Mouse (Mus musculus) mesoderm, embryonic 11.5 days (tissue): ENCODE data around the gene Gm28051.
A peak's percentile ranks its signal among the peaks of the same experiment; 100 is the strongest.

Source experiments
- DNase-seq: peaks from one replicate; pipeline ENCODE4 v3.0.0-alpha.2; 2012; ENCODE audit warnings: low read depth, low spot score

Gm28051 gene

GRCm38 (mm10) chr12:102743036-102743588 lies 14.5 kb downstream of the Gm28051 start:
- DNase-seq = no peak

- no peak for DNase-seq
Observed at GRCm38 (mm10) chr12:102742056-102742455, 15.5 kb downstream of the Gm28051 start.

- DNase-seq = no peak
Observed at GRCm38 (mm10) chr12:102740285-102740684, 17.3 kb downstream of the Gm28051 start.

- no peak for DNase-seq
Observed at GRCm38 (mm10) chr12:102739096-102739495, 18.5 kb downstream of the Gm28051 start.

GRCm38 (mm10) chr12:102733381-102733780 lies 24.2 kb downstream of the Gm28051 start:
- peak; percentile 79 for DNase-seq

- DNase-seq = peak; percentile 69
Observed at GRCm38 (mm10) chr12:102730798-102731619, 26.6 kb downstream of the Gm28051 start.

GRCm38 (mm10) chr12:102729855-102730797 lies 27.4 kb downstream of the Gm28051 start:
- peak; percentile 94 for DNase-seq

GRCm38 (mm10) chr12:102725761-102726175 lies 31.8 kb downstream of the Gm28051 start:
- DNase-seq = no peak

- DNase-seq = no peak
Observed at GRCm38 (mm10) chr12:102725146-102725545, 32.4 kb downstream of the Gm28051 start.

- no peak for DNase-seq
Observed at GRCm38 (mm10) chr12:102723861-102724260, 33.7 kb downstream of the Gm28051 start.

- no peak for DNase-seq
Observed at GRCm38 (mm10) chr12:102722966-102723365, 34.6 kb downstream of the Gm28051 start.

- no peak for DNase-seq
Observed at GRCm38 (mm10) chr12:102722451-102722850, 35.1 kb downstream of the Gm28051 start.

- peak; percentile 77 for DNase-seq
Observed at GRCm38 (mm10) chr12:102719552-102720315, 37.8 kb downstream of the Gm28051 start.

GRCm38 (mm10) chr12:102714654-102715395 lies 42.7 kb downstream of the Gm28051 start:
- DNase-seq = no peak

GRCm38 (mm10) chr12:102714116-102714515 lies 43.4 kb downstream of the Gm28051 start:
- no peak for DNase-seq

GRCm38 (mm10) chr12:102713153-102713865 lies 44.3 kb downstream of the Gm28051 start:
- no peak for DNase-seq

GRCm38 (mm10) chr12:102710851-102711375 lies 46.7 kb downstream of the Gm28051 start:
- DNase-seq = no peak

GRCm38 (mm10) chr12:102709896-102710295 lies 47.7 kb downstream of the Gm28051 start:
- no peak for DNase-seq

- no peak for DNase-seq
Observed at GRCm38 (mm10) chr12:102708220-102708619, 49.3 kb downstream of the Gm28051 start.
